Mouse (Mus musculus) liver, embryonic 14.5 days (tissue): ENCODE results near the gene Olfr1260.

ENCODE experiments used
- CTCF ChIP-seq: IDR thresholded peaks from 2 replicates; pipeline ENCODE4 v1.5.1; 2016; ENCODE audit warnings: antibody characterized with exemption, low read depth, control low read depth
- EP300 ChIP-seq: IDR thresholded peaks from 2 replicates; pipeline ENCODE4 v1.6.1; 2016; ENCODE audit warnings: antibody characterized with exemption, low read depth

GRCm38 (mm10) chr2:89927009-89927408 is 47.1 kb upstream of the Olfr1260 start, which contains the start of gene Olfr1258:
- no peak for TF ChIP-seq CTCF
- no peak for TF ChIP-seq EP300
